Mouse (Mus musculus): Measurements from ENCODE around the gene Mras. TPM values are rescaled to one million over a fixed set of nuclear protein-coding genes. Genes with fewer than 3 reads are reported as not detected.

Gene Mras
- polyA plus RNA-seq, 1 experiment from 2014 or later: 22.4 TPM

DNA sequence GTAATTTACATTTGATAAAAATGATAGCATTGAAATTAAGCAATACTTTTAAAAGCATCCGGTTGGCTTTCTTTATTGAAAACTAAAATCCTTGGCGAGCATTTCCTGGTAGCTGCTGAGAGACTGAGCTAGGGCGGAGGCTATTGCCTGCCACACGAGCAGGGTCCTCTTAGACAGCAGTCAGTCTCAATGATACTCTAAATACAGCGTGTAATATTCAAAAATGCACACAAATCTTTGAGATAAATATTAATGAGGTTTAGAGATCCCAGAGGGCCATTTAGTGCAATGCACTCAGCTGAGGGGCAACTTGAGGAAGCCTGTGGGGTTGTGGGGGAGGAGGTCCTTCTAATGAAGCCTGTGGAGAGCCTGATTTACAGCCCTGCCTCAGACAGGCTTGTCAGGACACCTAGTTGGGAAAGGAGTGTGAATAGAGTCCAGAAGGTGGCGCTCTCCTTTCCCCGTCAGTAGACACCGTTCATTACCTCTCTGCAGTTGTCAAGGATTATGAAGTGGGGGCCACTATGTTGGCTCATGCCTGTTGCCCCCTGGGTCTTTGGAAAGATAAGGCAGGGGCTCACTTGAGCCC is 7.5 kb upstream of the Mras start:
- Histone ChIP-seq H3K27me3 (replicated peaks; ENCODE audit: insufficient read depth, low read length) (no peaks in the 10 kb centered on the region), H3K36me3 (ENCODE audit: insufficient read depth, low read length) (no peaks in the 10 kb centered on the region), H3K4me1 (ENCODE audit: insufficient read depth, low read depth, low read length) (no peaks in the 10 kb centered on the region; the same call in 1 of the 2 replicates), H3K9me3 (ENCODE audit: low read length) (no peaks in the 10 kb centered on the region), H3K4me3 (ENCODE audit: low read depth, low read length) (no peak overlapping the region), H3K27ac (ENCODE audit: low read length) (no peak overlapping the region), H3K4me2 (replicated peaks; ENCODE audit: low read depth, low read length) (no peak overlapping the region), H3K9ac (replicated peaks; ENCODE audit: low read depth) (no peak overlapping the region)
- TF ChIP-seq EP300 (IDR thresholded peaks at IDR 0.05) (no peak), CTCF (IDR thresholded peaks at IDR 0.05) (peak; percentile 72)
- WGBS: 31% methylated on average over 8 of the region's 8 CpGs
- DNase-seq (ENCODE audit: low spot score) (peak; percentile 50), ATAC-seq (peak; percentile 25; the same call in 1 of the 2 replicates)

DNA sequence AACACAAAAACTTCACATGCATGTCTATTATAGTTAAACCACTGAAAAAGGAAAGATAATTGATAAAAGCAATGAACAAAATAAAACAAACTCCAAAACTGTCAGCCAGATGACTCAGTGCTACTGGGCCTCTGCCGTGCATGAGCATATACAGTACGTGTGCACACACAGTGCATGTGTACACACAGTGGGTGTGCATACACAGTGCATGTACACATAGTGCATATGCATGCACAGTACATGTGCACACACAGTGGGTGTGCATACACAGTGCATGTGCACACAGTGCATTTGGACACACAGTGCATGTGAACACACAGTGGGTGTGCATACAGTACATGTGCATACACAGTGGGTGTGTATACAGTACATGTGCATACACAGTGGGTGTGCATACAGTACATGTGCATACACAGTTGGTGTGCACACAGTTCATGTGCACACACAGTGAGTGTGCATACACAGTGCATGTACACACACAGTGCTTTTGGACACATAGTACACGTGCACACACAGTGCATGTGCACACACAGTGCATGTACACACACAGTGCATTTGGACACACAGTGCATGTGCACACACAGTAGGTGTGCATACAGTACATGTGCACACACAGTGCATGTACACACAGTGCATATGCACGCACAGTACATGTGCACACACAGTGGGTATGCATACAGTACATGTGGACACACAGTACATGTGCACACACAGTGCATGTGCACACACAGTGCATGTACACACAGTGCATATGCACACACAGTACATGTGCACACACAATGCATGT is 4.7 kb upstream of the Mras start:
- Histone ChIP-seq H3K4me3 (ENCODE audit: low read depth, low read length) (no peak overlapping the region), H3K9me3 (ENCODE audit: low read length) (no peaks in the 10 kb centered on the region), H3K36me3 (ENCODE audit: insufficient read depth, low read length) (no peaks in the 10 kb centered on the region), H3K4me1 (ENCODE audit: insufficient read depth, low read depth, low read length) (0 out of 2 replicates have a peak, but pooled peaks cover 4% of the 10 kb centered on the region), H3K27ac (ENCODE audit: low read length) (no peak overlapping the region), H3K9ac (replicated peaks; ENCODE audit: low read depth) (no peak overlapping the region), H3K4me2 (replicated peaks; ENCODE audit: low read depth, low read length) (no peak overlapping the region), H3K27me3 (replicated peaks; ENCODE audit: insufficient read depth, low read length) (no peaks in the 10 kb centered on the region)
- whole genome bisulfite sequencing: 87% methylated on average over 4 of the region's 4 CpGs
- ATAC-seq (no peak), DNase-seq (ENCODE audit: low spot score) (no peak)
- no peak for TF ChIP-seq EP300 (IDR thresholded peaks at IDR 0.05)
- TF ChIP-seq CTCF (IDR thresholded peaks at IDR 0.05): no peak

DNA sequence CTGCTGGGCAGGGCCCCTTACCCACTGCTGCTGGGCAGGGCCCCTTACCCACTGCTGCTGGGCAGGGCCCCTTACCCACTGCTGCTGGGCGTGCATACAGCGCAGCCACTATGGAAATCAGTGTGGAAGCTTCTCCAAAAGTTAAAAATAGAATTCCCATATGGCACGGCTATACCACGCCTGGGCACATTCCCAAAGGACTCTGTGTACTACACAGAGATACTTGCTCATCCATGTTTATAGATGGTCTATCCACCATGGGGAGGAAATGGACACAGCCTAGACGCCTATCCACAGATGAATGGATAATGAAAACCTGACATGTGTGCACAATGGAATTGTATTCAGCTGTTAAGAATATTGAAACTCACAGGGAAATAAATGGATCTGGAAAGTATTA is 3.8 kb upstream of the Mras start:
- ATAC-seq (no peak), DNase-seq (ENCODE audit: low spot score) (no peak)
- H3K27me3 ChIP-seq (replicated peaks; ENCODE audit: insufficient read depth, low read length): no peaks in the 10 kb centered on the region
- 0 out of 2 replicates have a peak, but pooled peaks cover 4% of the 10 kb centered on the region for H3K4me1 ChIP-seq (ENCODE audit: insufficient read depth, low read depth, low read length)
- no peaks in the 10 kb centered on the region for H3K36me3 ChIP-seq (ENCODE audit: insufficient read depth, low read length)
- no peak overlapping the region for H3K9ac ChIP-seq (replicated peaks; ENCODE audit: low read depth)
- TF ChIP-seq CTCF (IDR thresholded peaks at IDR 0.05) (no peak), EP300 (IDR thresholded peaks at IDR 0.05) (no peak)
- no peaks in the 10 kb centered on the region for H3K9me3 ChIP-seq (ENCODE audit: low read length)
- H3K27ac ChIP-seq (ENCODE audit: low read length): no peak overlapping the region
- H3K4me3 ChIP-seq (ENCODE audit: low read depth, low read length): no peak overlapping the region
- H3K4me2 ChIP-seq (replicated peaks; ENCODE audit: low read depth, low read length): no peak overlapping the region
- 60% methylated on average over 5 of the region's 5 CpGs for WGBS

DNA sequence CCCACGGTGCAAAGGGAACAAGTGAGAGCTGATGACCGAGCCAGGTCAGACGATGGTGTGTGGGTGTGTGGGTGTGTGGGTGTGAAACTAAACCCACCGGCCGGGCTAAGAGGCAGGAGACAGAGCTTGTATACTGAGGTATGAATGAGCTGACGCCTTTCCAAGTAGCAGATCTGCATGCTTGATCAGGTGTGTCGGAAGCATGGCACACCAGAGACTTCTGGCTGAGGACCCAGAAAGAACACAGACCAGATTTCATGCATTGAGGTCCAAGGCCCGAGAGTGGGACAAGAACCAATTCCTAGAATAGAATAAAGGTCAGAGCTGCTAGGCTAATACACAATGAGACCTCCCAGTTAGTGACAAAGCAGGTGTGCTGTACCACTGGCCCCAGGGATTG is 1.9 kb upstream of the Mras start:
- Histone ChIP-seq H3K27ac (ENCODE audit: low read length) (no peak overlapping the region), H3K9ac (replicated peaks; ENCODE audit: low read depth) (no peak overlapping the region), H3K27me3 (replicated peaks; ENCODE audit: insufficient read depth, low read length) (no peaks in the 10 kb centered on the region), H3K4me3 (ENCODE audit: low read depth, low read length) (no peak overlapping the region), H3K4me2 (replicated peaks; ENCODE audit: low read depth, low read length) (no peak overlapping the region), H3K4me1 (ENCODE audit: insufficient read depth, low read depth, low read length) (peaks cover 8% of the 10 kb centered on the region; the same call in 1 of the 2 replicates), H3K9me3 (ENCODE audit: low read length) (no peaks in the 10 kb centered on the region), H3K36me3 (ENCODE audit: insufficient read depth, low read length) (no peaks in the 10 kb centered on the region)
- ATAC-seq (no peak), DNase-seq (ENCODE audit: low spot score) (no peak)
- WGBS: 75% methylated on average over 8 of the region's 8 CpGs
- TF ChIP-seq EP300 (IDR thresholded peaks at IDR 0.05) (no peak), CTCF (IDR thresholded peaks at IDR 0.05) (no peak)

DNA sequence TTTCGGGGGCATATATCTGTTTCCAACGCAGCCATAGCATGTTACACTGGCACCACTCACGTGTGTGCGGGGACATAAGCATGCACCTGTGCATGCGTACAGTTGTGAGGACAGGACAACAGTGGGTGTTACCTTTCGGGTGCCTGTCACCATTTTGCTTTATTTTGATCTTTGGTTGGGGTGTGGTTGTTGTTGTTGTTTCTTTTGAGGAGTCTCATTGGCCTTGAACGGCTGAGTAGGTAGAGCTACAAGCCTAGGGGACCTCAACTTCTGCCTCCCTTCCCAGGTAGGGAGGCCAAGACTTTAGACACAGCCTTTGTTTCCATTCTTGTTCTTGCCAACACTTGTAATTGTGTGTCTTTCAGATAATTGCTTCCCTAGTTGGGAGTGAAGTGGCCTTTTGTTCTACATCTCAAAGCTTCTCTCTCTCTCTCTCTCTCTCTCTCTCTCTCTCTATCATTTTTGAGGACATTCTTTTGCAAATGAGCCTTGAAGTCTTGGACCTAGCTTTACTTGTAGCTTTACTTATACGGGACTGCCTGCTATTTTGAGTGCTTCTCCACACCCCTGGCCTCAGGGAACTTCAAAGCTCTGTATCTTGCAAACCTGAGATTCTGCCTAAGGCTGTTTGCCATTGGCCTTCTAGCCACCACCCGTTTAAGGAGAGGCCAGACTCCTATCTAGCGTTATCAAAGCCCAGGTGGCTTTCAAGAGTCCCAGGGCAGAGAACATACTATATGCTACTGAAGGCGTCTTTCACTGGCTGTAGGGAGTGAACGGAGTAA is 792 bp upstream of the Mras start:
- no peak overlapping the region for H3K4me3 ChIP-seq (ENCODE audit: low read depth, low read length)
- no peaks in the 10 kb centered on the region for H3K36me3 ChIP-seq (ENCODE audit: insufficient read depth, low read length)
- H3K9me3 ChIP-seq (ENCODE audit: low read length): no peaks in the 10 kb centered on the region
- no peak for DNase-seq (ENCODE audit: low spot score)
- ATAC-seq: no peak
- WGBS: 67% methylated on average over 12 of the region's 12 CpGs
- TF ChIP-seq CTCF (IDR thresholded peaks at IDR 0.05): no peak
- no peak for TF ChIP-seq EP300 (IDR thresholded peaks at IDR 0.05)
- no peak overlapping the region for H3K9ac ChIP-seq (replicated peaks; ENCODE audit: low read depth)
- H3K27ac ChIP-seq (ENCODE audit: low read length): no peak overlapping the region
- 0 out of 2 replicates have a peak overlapping the region, but pooled peaks have one; percentile 66 for H3K4me2 ChIP-seq (replicated peaks; ENCODE audit: low read depth, low read length)
- H3K4me1 ChIP-seq (ENCODE audit: insufficient read depth, low read depth, low read length): peaks cover 8% of the 10 kb centered on the region; the same call in 1 of the 2 replicates
- no peaks in the 10 kb centered on the region for H3K27me3 ChIP-seq (replicated peaks; ENCODE audit: insufficient read depth, low read length)
